Mouse (Mus musculus) embryo, embryonic 11 days (tissue): ENCODE measurements around the gene Csk.

ENCODE experiments used
- DNase-seq: peaks from one replicate; pipeline ENCODE4 v3.0.0-alpha.2; 2015

Gene Csk

DNA sequence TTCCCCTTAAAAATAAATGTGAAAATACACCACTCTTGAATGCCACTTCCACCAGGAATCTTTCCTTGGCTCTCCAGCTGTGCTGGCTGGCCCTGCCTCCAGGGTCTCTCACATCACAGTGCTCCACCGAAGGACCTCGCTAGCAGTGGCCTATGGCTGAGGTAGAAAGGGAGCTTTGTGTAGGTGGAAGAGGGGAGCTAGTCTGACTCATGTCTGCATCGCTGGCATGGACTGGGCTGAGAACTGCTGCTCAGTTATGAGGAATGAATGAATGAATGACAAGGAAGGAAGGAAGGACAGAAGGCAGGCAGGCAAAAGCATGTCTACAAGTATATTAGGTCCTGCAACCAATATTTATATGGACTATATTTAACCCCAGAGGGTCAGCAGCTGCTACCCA lies 16.2 kb downstream of the Csk start:
- no peak for DNase-seq

DNA sequence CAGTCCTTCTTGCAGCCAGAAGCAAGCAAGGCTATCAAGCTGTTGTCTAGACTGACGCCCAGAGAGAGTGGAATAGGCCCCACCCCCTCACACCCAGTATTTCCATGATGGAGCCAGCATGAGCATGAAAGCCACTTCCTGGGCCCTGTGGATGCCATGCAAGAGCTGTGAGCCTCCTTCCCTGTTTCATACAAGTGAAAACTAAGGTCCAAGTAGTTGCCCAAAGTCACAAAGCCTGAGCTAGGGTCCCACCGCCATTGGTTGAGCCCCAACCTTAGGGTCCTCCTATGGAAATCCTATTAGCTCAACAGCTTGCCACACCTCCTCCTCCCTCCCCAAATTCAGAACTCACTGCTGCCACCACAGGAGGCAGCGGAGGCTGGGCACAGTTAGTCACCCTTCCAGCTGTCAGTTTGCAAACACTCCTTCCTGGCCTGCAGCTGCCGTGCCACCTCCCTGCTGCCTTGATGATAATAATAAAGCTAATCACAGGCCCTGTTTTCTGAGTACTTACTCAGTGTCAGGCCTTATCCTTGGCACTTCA lies 19.9 kb downstream of the Csk start:
- DNase-seq: no peak

DNA sequence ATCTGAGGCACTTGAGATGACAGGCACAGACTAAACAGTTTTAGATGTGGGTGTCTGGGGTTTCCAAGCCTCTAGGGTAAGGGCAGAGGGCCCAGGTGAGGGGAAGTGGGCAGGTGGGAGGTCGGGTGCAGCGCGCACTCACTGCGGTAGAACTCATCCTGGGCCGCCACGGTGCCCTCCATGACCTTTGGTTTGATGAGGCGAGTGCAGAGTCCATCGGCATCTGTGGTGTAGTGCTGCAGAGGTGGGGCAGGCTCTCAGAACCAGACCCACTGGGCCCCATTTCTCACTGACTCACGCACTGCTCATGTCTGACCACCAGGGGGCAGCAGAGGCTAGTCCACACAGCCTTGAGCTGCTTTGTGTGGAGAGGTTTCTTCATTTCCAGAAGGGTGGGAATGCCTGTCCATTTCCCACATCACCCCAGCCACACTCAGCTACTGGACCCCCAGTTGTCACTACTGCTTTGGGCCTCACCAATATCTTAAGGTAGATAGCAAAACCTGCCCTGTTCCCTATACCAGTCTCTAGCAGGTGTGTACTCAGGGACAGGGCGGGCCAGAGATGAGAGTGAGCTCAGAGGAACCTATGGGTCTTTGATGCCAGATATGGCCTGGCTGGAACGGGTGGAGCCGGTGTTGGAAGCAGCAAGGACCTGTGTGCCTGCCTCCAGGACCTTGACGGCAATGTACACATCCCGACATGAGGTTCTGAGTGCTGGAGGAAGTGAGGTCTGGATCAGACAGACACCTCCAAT lies 24.1 kb downstream of the Csk start:
- DNase-seq: peak; percentile 71

DNA sequence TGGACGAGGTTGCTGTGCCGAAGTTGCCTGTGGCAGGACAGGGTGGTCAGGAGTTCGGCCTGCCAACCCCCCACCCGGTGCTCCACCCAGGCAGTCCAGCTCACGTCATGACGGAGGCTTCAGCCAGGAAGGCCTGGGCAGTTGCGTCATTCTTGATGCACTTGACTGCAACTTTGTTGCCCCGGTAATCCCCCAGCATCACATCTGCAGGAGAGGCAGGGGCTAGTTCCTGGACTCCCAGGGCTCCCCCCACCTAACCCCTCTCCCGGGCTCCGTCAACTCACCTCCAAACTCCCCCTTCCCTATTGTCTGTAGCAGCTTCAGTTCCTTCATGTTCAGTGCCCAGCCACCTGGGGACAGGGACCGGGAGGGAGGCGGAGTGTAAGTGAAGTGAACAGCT lies 24.7 kb downstream of the Csk start:
- DNase-seq: no peak

DNA sequence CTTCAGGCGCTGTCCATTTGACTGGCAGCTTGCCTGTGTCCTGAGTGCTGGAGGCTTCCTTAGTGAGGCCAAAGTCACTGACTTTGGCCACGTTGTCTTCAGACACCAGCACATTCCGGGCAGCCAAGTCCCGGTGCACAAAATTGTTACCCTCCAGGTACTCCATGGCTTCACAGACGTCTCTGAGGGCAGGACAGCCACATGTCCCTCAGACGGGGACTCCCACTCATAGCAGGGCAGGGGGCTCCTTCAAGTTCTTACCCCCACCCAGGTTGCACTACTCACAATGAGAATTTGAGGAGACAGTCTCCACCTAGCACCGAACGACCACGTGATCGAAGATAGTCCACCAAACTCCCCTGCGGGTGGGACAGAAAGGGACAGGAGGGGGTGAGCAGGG lies 25.5 kb downstream of the Csk start:
- DNase-seq: no peak

DNA sequence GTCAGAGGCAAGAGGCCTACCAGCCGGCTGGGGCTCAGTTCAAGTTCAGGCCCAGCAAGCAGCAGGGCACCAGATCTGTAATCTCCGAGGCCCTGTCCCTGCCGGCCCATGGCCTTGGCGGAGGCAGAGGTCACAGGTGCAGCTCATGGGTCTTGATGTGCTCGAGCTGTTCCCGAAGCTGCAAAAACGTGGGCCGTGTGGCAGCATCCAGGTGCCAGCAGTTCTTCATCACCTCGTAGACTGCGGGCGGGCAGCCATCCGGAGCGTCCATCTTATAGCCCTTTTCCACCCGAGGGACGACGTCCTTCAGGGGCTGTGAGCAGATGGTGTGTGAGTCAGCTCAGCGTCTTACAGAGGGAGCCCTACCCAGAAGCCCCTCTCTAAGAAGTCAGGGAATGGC lies 26.2 kb downstream of the Csk start:
- no peak for DNase-seq

DNA sequence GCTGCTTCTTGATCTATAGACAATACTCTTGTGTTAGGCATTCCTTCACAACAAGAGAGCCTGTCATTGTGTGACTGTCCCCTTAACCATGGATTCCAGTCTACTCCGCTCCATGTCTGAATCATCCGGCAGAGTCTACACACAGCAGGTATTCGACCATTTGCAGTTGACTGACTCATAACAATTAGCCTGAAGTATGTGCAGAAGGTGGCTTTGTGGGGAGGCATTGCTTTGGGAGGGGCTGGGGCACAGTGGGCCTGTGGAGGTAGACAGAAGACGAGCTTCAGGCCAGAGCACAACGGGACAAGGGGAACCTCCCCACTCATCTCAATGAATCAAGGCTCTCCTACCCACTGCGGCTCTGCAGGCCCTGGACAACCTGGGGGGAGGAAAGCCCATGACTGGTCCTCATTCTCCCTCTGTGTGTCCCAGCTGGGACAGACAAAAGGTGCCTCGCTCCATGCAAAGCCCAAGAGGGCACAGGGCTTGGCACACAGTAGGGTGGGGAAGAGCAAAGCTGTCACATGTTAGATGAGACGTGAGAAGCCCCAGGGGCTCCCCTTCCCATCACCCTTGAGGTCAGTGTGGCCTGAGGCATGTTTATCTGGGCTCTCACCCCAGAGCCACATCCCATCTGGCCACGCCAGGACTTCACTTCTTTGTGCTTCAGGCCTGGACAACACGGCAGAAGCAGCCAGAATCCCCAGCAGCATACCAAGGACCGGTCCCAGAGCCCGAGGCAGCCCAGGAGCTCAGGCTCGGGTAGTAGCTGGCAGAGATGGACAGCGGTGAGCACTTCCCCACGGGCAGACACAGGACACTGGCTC lies 27.5 kb downstream of the Csk start:
- DNase-seq: no peak

DNA sequence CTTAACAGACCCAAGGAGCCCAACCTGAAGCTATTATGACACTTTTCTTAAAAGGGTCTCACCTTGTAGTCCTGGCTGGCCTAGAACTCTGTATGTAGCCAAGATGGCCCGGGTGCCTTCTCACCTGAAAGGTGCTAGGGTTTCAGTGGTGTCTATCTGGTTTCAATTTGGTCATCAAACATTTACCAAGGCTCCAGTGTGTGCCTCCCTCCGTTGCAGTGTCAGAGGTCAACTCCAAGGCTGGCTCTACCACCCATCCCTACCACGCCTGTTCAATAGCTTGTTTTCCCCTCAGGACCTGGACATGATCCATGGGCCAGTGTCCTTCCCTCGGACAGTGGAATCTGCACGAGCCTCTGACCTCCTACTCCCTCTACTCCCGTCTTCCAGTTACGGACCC lies 29.1 kb downstream of the Csk start:
- DNase-seq: no peak

DNA sequence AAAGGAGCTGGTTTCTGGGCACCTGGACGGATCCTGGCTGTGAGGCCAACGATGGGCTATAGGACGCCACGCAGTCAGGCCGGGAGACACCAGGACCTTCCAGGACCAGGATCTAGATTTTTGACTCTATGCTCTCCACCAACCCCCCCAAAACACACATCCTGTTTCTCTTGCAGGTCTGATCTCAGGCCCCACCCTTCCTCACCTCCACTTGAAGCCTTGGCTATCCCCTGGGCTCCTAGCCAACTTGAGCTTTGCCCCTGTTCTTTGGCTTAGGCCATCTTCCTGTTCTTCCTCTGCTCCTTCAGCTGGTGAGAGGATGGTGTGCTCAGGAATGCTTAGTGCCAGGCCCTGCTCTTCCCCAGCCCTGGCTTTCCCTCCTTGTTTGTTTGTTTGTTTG lies 32.8 kb downstream of the Csk start, which contains the start of gene Lman1l:
Gene Lman1l (minus strand): TSS at position 101 of the 400 bp plus-strand sequence.
- no peak for DNase-seq

DNA sequence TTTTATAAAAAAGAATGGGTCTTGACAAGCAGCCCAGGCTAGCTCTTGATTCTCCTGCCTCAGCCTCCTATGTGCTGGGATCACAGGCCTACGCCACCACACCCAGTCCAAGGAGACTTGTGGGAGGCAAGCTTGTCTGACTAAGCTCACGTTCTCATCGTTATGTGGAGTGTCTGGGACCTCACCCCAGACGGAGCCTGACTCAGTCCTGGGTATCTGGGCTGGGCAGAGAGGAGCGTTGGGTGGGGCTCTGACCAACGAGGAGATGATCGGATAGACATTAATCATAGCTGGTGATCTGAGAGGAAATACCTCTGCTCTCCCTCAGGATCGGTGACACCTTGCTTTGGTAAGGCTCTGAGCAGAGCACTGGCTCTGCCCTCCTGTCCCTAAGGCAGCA lies 34.6 kb downstream of the Csk start:
- no peak for DNase-seq

DNA sequence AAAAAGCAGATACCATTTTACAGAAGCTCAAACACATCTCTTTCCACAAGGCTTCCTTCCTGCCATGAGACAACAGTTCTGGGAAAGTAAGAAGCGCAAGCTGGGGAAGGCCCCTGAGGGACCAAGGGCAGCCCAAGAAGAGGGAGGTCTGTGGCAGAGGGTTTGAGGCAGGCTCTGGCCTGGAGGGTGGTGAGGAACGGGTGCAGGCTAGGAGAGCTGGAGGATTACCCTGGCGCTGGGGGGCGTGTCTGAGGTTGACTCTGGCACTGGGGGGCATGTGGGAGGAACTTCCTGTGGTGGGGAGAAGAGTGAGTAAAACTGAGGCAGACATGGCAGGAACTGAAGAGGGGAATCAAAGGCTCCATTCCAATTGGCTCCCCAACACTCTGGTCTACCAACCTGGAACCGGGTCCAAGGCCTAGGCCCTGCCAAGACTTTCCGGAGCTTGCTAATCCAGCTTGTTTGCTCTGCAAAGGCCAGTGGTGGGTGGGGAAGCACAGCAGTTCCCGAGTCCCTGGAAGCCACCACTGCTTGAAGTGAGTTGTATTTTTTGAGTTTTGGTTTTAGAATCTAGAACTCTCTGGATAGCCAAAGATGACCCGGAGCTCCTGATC lies 35.8 kb downstream of the Csk start:
- DNase-seq: no peak

DNA sequence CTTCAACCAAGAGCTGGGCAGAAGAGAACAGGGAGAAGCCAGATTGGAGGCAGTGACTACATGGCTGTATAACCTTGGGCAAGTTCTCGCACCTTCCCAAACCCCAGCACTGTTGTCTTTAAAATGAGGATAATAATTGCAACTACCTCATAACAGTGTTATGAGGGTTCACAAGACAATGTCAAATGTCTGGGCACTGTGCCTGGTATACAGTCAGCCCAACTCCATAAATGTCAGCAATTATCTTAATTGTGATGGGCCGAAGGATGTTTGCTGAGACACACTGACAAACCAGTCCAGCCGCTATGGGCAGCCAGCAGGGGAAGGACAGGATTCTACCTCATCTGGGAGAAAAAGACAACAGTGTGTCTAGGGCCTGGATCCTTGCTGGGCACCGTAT lies 38.6 kb downstream of the Csk start:
- DNase-seq: no peak

DNA sequence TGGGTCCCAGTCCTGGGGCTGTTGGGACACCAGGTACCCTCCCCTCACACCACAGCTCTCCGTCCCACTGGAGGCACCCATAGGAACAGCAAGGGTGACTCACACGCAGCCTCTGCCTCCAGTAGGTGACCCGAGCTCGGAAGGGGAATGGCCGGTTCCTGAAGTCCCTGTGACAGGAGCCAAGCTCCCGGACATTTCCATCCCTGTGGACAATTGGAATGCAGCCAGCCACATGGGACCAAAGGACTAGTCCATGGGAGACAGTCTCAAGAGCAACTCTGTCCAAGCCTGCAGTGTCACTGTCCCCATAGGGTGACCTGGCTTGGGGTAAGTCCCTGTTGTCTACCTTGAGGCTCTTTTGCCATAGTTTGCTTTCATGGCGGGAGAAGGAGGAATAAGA lies 39.5 kb downstream of the Csk start:
- no peak for DNase-seq

DNA sequence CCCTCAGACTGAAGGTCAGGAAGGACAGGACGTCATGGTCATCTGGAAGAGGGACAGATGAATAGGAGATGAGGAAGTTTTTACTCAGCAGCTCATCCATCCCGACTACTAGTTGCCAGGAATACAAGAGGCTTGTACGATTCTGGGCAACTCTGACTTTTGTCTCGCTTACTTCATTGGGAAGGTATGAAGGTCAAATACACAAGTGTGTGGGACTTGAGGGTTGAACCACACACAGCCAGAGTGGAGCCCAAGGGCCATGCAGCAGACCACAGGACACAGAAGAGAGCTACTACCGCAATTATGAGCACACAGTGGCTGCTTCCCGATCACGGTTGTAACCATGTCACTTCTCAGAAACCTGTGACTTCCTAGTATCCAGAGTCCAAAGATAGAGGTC lies 40.8 kb downstream of the Csk start:
- DNase-seq: no peak

DNA sequence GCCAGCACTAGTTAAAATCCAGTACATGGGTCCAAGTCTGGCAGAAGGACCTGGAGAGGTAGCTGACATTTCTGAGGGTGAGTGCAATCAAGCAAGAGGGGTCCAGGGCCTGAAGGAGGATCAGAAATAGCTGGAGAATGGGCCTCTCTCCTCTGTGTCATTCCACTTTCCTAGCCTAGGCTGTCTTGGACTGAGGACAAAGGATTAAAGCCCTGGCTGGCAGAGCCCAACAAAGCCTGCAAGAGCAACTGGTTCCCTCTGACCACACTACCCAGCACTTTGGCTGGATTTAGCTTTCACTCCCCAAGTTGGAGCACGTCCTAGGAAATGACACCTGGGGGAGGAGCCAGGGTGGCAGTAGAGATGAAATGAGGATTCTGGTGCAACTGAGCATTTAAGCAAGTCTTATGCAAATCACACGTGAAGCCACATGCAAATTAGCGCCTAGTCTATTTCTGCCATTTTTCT lies 43.0 kb downstream of the Csk start:
- DNase-seq: no peak

DNA sequence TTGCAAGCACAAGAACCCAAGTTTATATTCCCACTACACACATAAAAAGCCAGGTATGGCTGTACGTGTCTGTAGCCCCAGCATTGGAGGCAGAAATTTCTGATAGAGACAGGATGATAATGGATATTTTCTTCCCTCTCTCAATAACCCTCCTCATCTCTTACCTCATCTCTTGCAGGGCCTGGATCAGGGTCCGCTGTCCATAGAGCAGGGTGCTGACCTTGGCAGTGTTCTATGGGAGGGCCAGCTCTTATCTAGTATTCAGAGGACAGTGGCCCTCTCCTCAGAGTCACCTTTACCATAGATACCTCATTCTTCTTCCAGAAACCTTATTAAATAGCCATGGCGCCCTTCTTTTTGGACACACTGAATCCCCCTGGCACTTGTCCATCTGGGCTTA lies 43.6 kb downstream of the Csk start:
- no peak for DNase-seq

DNA sequence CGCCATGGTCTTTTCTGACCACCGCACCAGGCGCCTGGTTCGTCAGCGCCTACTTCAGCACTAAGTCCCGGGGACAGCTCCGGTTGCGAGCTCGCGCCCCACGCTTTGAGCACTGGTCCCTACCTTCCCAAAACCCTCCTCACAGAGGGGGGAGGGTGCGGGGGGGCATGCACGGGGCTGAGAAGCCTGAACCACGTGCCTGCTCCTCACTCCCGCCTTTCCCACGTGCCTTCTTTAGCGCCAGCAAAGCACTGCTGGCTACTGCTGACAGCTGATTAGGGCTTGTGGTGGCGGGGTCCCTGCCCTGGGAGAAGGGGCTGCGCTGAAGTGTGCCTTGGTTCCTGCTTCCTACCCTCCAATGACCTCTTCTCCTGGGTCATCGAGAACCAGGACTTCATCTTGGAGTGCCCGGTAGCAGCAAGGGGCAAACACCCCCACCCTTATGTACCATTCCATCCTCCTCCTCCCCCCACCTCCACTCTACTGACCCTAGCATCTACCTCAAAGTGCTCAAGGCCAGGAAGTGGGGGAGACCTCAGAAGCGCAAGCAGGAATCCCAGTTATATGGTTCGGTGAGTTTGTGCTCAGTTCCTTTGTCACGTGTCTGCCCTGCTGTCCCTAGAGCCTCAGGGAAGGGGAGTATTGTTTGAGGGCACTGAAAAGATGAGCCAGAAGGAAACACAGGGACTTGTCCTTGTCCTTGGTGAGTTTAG lies 47.1 kb downstream of the Csk start, which contains the start of gene Cplx3:
Gene Cplx3 (minus strand): TSS at position 143 of the 713 bp plus-strand sequence.
- DNase-seq: peak; percentile 84

DNA sequence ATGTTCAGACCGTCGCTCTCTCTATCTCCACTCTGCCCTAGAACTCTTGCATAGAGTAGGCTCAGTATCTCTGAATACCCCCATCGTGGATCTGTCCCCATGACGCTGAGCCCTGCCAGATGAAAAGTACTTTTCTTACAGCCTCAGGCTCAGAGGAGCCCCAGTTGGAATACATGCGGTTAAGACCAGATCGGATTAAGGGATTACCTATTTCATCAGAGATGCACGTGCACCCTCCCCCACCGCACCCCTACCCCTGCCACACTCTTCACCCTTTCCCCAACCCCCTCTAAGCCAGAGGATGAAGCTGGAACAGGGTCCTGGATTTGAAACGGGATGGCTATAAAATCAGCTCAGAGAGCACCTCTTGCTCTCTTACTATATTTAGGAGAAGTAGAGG lies 47.9 kb downstream of the Csk start:
- no peak for DNase-seq

DNA sequence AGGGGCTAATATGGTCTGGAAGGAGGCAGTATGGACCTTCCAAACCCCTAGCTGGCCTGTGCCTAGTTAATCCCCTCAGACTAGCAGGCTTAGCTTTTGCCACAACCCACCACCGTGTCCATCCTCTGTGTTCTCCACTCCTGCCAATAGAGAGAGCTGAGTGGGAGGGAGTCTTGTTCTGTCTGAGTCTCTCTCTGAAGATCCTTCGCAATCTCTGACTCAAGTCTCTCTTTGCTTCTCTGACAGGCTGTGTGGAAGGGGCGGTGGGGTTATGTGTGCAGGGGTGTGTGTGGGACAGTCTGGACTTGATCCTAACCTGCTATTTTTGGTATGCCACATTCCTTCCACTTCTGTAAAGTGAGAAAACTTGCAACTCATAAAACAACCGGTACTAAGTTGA lies 48.6 kb downstream of the Csk start:
- DNase-seq: no peak

DNA sequence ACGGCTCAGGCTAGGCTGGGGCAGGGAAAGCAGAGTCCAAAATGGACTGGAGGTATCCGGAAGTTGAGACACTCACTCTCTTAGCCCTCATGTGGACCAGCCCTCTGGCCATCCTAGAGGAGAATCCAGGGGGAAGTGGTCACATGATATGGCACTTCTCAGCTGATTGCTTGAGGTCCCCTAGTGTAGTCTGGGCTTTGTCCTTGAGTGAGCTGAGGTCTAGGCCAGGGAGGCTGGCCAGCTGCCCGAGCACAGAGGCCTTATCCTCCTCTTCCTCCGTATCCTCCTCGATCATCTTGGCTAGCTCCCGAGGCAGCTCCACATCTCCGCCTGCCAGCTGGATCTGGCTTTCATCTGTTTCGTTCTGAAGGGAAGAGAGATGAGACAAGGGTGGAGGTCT lies 51.3 kb downstream of the Csk start:
- no peak for DNase-seq

DNA sequence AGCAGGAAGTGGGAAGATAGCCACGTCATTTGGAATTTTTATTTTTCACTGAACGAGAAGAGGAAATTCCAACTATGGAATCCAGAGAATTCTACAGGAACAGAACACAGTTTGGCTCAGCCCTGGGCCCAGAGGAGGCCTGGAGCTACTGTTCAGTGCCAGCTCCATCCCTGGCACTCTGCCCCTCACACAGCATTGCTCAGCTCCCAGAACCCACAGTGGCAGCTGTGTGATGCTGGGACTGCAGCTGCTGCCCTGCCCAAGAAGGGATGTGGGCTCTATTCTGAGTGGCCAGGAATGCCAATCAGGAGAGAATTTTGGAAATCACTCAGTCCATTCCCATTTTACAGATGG lies 52.1 kb downstream of the Csk start:
- DNase-seq: no peak

DNA sequence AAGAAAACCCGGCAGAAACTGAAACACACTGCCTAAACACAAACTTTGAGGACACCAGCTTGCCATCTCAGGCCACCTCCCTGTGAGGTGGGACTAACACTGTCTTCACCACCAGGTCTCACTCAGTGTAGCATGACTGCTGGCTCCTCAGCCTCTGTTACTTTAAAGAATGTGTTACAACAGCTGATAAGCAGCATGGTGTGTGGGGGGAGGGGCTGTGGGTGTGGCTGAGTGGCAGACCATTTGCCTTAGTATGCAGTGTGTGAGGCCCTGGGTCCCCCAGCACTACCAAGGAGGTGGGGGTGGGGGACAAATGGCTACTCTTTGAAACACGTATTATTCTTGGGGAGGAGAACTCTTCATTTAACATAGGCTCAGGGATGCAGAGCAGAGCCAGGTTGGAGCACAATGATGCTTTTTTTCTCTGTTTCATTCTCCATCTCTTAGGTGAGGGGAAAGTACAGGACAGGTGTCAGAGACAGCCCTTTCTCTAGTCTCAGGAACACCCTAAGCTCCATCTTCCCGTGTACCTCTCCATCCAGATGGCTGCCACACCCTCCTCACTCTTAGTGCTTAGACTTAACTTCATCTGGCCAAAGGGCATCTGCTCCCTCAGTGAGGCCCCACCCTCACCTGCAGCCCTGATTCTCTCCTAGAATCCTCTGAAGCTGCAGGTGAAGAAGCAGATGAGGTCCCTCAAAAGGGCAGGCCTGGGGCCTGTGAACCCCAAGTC lies 52.6 kb downstream of the Csk start:
- DNase-seq: peak; percentile 62
